Mouse (Mus musculus): ENCODE data around the gene Smap1. TPM values are rescaled to one million over a fixed set of nuclear protein-coding genes. Genes with fewer than 3 reads are reported as not detected.

Gene Smap1
- polyA plus RNA-seq, 1 experiment from 2014 or later: 14.7 TPM

DNA sequence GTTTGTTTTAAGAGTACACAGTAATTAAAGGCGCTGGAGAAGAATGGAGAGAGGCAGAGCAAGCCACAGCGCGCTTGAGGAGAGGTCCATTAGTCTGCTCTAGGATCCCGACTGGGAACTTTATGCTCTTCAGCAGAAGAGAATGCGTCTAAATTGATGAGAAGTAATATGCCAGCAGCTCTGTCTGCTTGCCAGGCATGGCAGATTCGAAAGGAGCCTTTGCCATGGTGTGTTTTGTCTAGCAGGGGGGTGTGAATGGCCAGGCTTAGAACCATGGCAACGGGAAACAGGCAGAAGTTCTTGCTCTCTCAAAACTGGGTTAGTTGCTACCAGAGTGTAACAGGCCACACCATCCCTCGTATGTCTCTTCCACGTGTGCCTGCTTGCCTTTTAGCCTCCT, 87.3 kb downstream of the Smap1 start:
- no peak for ATAC-seq (ENCODE audit: low read depth)
- Histone ChIP-seq H3K4me2 (ENCODE audit: low read depth, low read length) (no peak overlapping the region), H3K4me3 (ENCODE audit: low read depth, low read length) (no peak overlapping the region), H3K27ac (ENCODE audit: low read length) (no peak overlapping the region), H3K4me1 (ENCODE audit: control insufficient read depth, low read depth, low read length) (no peaks in the 10 kb centered on the region), H3K27me3 (ENCODE audit: control insufficient read depth, insufficient read depth, low read depth, low read length) (no peaks in the 10 kb centered on the region), H3K9me3 (replicated peaks; ENCODE audit: control insufficient read depth, low read length) (no peaks in the 10 kb centered on the region), H3K36me3 (ENCODE audit: control insufficient read depth, insufficient read depth) (no peaks in the 10 kb centered on the region), H3K9ac (ENCODE audit: low read depth, low read length) (no peak overlapping the region)
- WGBS (ENCODE audit: insufficient replicate concordance): 64% methylated on average over 9 of the region's 9 CpGs

DNA sequence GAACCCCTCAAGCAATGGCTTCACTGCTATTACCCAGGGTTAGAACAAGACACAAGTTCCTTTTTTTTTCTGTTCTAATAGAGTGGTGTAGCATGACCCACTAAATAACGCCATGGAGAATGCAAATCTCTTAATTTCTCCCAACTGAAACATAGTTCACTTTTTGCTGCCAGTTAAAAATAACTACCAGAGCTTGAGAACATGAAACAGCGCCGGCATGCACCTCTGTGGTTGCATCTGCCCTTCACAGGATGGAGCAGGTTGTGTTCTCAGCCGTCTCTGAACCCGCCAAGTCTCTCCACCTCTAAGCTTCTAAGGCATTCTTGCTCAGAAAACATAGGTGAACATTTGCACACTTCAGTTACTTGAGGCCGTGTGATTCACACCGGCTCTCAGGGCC, 87.9 kb downstream of the Smap1 start:
- H3K27me3 ChIP-seq (ENCODE audit: control insufficient read depth, insufficient read depth, low read depth, low read length): no peaks in the 10 kb centered on the region
- ATAC-seq (ENCODE audit: low read depth): no peak

DNA sequence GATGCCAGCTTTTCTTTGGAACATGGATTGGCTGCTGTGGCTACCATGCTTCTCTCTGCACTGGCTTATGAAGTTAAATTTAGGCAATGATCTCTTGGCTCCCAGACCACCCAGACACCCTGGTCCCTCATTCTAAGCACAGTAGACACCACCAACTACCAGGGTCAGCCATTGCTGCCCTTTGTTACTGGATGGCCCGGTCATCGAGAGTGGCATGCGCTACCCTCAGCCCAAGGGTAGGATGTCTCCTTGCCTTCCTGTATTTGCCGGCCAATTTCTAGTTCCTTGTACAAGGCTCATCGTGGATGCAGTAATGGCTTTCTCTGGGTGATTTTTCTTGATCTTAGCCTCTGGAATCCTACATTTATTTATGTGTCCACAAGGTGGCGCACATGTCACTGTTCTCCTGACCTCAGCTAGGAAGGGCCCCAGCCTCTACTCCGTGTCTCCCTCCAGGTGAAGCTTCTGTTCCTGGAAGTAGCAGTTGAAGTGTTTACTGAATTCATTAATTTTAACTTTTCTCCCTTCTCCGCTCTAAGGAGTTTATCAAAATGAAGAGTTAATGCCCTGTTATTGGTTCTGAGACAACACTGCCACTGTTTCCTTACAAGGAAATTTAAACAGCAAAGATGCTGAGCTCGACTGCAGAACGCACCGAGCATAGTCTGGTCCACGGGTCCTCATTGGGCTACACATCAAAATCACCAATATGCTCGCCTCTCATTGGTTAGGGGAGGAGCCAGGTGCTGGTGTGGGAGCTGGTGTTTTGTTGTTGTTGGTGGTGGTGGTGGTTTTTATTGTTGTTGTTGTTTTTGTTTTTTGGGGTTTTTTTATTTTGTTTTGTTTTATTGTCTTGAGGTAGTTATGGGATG, 95.0 kb downstream of the Smap1 start:
- no peak overlapping the region for H3K27ac ChIP-seq (ENCODE audit: low read length)
- no peaks in the 10 kb centered on the region for H3K27me3 ChIP-seq (ENCODE audit: control insufficient read depth, insufficient read depth, low read depth, low read length)
- H3K4me3 ChIP-seq (ENCODE audit: low read depth, low read length): no peak overlapping the region
- ATAC-seq (ENCODE audit: low read depth): no peak
- no peak overlapping the region for H3K4me2 ChIP-seq (ENCODE audit: low read depth, low read length)
- H3K36me3 ChIP-seq (ENCODE audit: control insufficient read depth, insufficient read depth): no peaks in the 10 kb centered on the region
- H3K4me1 ChIP-seq (ENCODE audit: control insufficient read depth, low read depth, low read length): no peaks in the 10 kb centered on the region
- no peaks in the 10 kb centered on the region for H3K9me3 ChIP-seq (replicated peaks; ENCODE audit: control insufficient read depth, low read length)
- WGBS (ENCODE audit: insufficient replicate concordance): 33% methylated on average over 13 of the region's 13 CpGs
- no peak overlapping the region for H3K9ac ChIP-seq (ENCODE audit: low read depth, low read length)

More for the DNA sequence above, 87.9 kb downstream of the Smap1 start:
- WGBS (ENCODE audit: insufficient replicate concordance): 59% methylated on average over 7 of the region's 7 CpGs
- Histone ChIP-seq H3K9ac (ENCODE audit: low read depth, low read length) (no peak overlapping the region), H3K9me3 (replicated peaks; ENCODE audit: control insufficient read depth, low read length) (no peaks in the 10 kb centered on the region), H3K4me2 (ENCODE audit: low read depth, low read length) (no peak overlapping the region), H3K27ac (ENCODE audit: low read length) (no peak overlapping the region), H3K4me1 (ENCODE audit: control insufficient read depth, low read depth, low read length) (no peaks in the 10 kb centered on the region), H3K4me3 (ENCODE audit: low read depth, low read length) (no peak overlapping the region), H3K36me3 (ENCODE audit: control insufficient read depth, insufficient read depth) (no peaks in the 10 kb centered on the region)

DNA sequence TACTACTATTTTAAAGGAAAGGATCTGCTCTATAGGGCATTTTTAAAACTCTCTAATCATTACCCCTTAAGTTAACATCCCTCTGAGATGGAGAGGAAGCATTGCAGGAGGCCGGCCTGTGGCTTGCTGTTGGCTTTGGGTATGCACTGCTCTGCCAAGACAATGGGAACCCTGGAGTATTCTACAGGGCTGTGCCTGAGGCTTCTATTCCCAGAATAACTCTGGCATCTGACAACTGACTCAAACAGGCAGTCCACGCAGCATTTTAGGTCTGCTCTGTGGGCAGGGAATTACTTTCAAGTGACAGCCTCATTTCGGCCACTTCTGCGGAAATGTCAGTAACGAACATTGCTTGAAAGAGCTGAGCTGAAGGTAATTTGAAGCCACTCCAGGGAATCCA, 100.5 kb downstream of the Smap1 start:
- 64% methylated on average over 5 of the region's 5 CpGs for WGBS (ENCODE audit: insufficient replicate concordance)
- no peak overlapping the region for H3K27ac ChIP-seq (ENCODE audit: low read length)
- ATAC-seq (ENCODE audit: low read depth): no peak

DNA sequence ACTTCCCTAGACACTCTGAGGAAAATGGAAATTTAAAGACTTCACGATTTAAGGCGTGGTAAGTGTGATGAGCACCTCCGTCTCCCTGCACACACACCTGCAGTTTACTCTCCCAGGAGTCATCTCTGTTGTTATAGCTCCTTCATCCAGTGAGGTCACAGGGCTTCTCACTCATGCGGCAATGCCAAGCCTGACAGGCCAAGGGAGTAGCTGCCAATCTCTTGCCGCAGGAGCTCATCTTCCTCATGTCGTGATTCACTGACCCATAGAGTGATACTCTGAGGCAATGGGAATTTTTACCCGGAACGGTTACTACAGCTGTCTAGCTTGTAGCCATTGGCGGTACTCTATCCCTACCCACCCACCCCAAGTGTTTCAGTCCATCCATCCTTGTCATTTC, 123.8 kb downstream of the Smap1 start:
- Histone ChIP-seq H3K4me3 (ENCODE audit: low read depth, low read length) (no peak overlapping the region), H3K9ac (ENCODE audit: low read depth, low read length) (no peak overlapping the region), H3K36me3 (ENCODE audit: control insufficient read depth, insufficient read depth) (no peaks in the 10 kb centered on the region), H3K27me3 (ENCODE audit: control insufficient read depth, insufficient read depth, low read depth, low read length) (no peaks in the 10 kb centered on the region), H3K9me3 (replicated peaks; ENCODE audit: control insufficient read depth, low read length) (no peaks in the 10 kb centered on the region), H3K27ac (ENCODE audit: low read length) (no peak overlapping the region), H3K4me1 (ENCODE audit: control insufficient read depth, low read depth, low read length) (no peaks in the 10 kb centered on the region), H3K4me2 (ENCODE audit: low read depth, low read length) (no peak overlapping the region)
- WGBS (ENCODE audit: insufficient replicate concordance): 68% methylated on average over 9 of the region's 9 CpGs
- ATAC-seq (ENCODE audit: low read depth): no peak

More for the DNA sequence above, 100.5 kb downstream of the Smap1 start:
- Histone ChIP-seq H3K4me2 (ENCODE audit: low read depth, low read length) (no peak overlapping the region), H3K27me3 (ENCODE audit: control insufficient read depth, insufficient read depth, low read depth, low read length) (no peaks in the 10 kb centered on the region), H3K4me3 (ENCODE audit: low read depth, low read length) (no peak overlapping the region), H3K9me3 (replicated peaks; ENCODE audit: control insufficient read depth, low read length) (no peaks in the 10 kb centered on the region), H3K9ac (ENCODE audit: low read depth, low read length) (no peak overlapping the region), H3K36me3 (ENCODE audit: control insufficient read depth, insufficient read depth) (no peaks in the 10 kb centered on the region), H3K4me1 (ENCODE audit: control insufficient read depth, low read depth, low read length) (no peaks in the 10 kb centered on the region)

Other genes starting within 250 kb of the Smap1 start
- gene B3gat2, start 160.6 kb downstream of the Smap1 start, polyA plus RNA-seq (2015; fragmentation: Nextera tagmentation; extraction: Ambion mirVana): 0.20 and 0.22 TPM in 2 replicates
- gene Sdhaf4, start 83.3 kb upstream of the Smap1 start, polyA plus RNA-seq (2015; fragmentation: Nextera tagmentation; extraction: Ambion mirVana): 25.2 and 26.0 TPM in 2 replicates
- gene Fam135a, start 178.0 kb upstream of the Smap1 start, polyA plus RNA-seq (2015; fragmentation: Nextera tagmentation; extraction: Ambion mirVana): 5.2 and 6.1 TPM in 2 replicates

Data from liver, embryonic 16.5 days (tissue).